Mouse (Mus musculus): ENCODE results near the gene Cdh6.

- TF ChIP-seq POLR2A (IDR thresholded peaks at IDR 0.05; ENCODE audit: extremely low read depth, insufficient read depth, low read length) (no peak), CTCF (IDR thresholded peaks at IDR 0.05; ENCODE audit: extremely low read depth, insufficient read depth, low read length) (no peak)
Observed at GRCm38 (mm10) chr15:13139662-13140061, 33.8 kb downstream of the Cdh6 start.
